In genomic region chr4:48225173-48225572, GRCm38 (mm10) we compare ENCODE assay signal across 8 mouse cellular contexts. TPM values are rescaled to one million over a fixed set of nuclear protein-coding genes. Genes with fewer than 3 reads are reported as not detected.
A peak's percentile ranks its signal among the peaks of the same experiment; 100 is the strongest.
DNase-seq lines count a peak whose midpoint lies in the region; ATAC-seq and TF ChIP-seq lines count a peak whose summit lies in the region.

No protein-coding gene starts in this region.

- H3K36me3 ChIP-seq in forebrain, embryonic 14.5 days (ENCODE audit: control insufficient read depth, insufficient read depth, low read length) = no peaks in the 10 kb centered on the region

- no peak overlapping the region for H3K4me3 ChIP-seq in forebrain, embryonic 14.5 days (ENCODE audit: low read depth, low read length)
- H3K4me3 ChIP-seq in left cerebral cortex, adult 2 months = no peak overlapping the region

- ATAC-seq in forebrain, embryonic 14.5 days = peak; percentile 50
- ATAC-seq in inflammation-experienced regulatory T-cells, adult 6 months = peak; percentile 56
- peak; percentile 92 for ATAC-seq in megakaryocyte-erythroid progenitor cell, adult 5-6 weeks (replicated peaks; ENCODE audit: low FRiP score, low TSS enrichment, poor library complexity, severe bottlenecking)

- H3K9me3 ChIP-seq in forebrain, embryonic 14.5 days (replicated peaks; ENCODE audit: control insufficient read depth, low read length) = no peaks in the 10 kb centered on the region

- H3K27me3 ChIP-seq in forebrain, embryonic 14.5 days (replicated peaks; ENCODE audit: control insufficient read depth, insufficient read depth, low read length) = no peaks in the 10 kb centered on the region

- TF ChIP-seq CTCF in left cerebral cortex, adult 2 months (IDR thresholded peaks at IDR 0.05) = peak; percentile 94

- H3K4me2 ChIP-seq in forebrain, embryonic 14.5 days (ENCODE audit: low read length) = no peak overlapping the region

- no peak overlapping the region for H3K9ac ChIP-seq in forebrain, embryonic 14.5 days (ENCODE audit: low read length)

- peak; percentile 90 for DNase-seq in heart, adult 11 months
- DNase-seq in heart, postnatal 25 days (ENCODE audit: low spot score) = no peak
- DNase-seq in c-Kit-positive CD71-positive TER-119-positive erythroid progenitor cells, embryonic 14.5 days (ENCODE audit: low spot score) = peak; percentile 35
- peak; percentile 62 for DNase-seq in forebrain, embryonic 14.5 days (ENCODE audit: low spot score)
- DNase-seq in left cerebral cortex, adult 2 months (ENCODE audit: extremely low spot score in 1 of 2, low spot score in 2 of 2) = peak; percentile 40 to 67
- peak; percentile 48 for DNase-seq in right cerebral cortex, postnatal 4 days

- no peak overlapping the region for H3K27ac ChIP-seq in forebrain, embryonic 14.5 days (ENCODE audit: low read depth, low read length)
- no peak overlapping the region for H3K27ac ChIP-seq in left cerebral cortex, adult 2 months

- 19% methylated on average over 2 of the region's 2 CpGs for WGBS in forebrain, embryonic 14.5 days

- H3K4me1 ChIP-seq in forebrain, embryonic 14.5 days (ENCODE audit: control insufficient read depth, insufficient read depth, low read length) = no peaks in the 10 kb centered on the region

- intact Hi-C loops in heart, postnatal 25 days (cut with DNase I) = loop anchor here (1.0 to 2.0 kb wide), 2 partner anchors 54 to 156 kb away; partner anchors contain the start of genes Erp44 and Invs
- intact Hi-C loops in left cerebral cortex, adult 2 months (cut with DNase I) = loop anchor here (1.0 to 5.0 kb wide), 2 partner anchors 52 to 156 kb away; partner anchors contain the start of genes Erp44 and Invs

RNA-seq across cellular contexts. Expression of gene Erp44, which starts 54.2 kb away (rescaled TPM):
- 10 to 100 TPM; 32.7 to 33.8 TPM for total RNA-seq in heart, postnatal 25 days (2021)
- polyA plus RNA-seq in forebrain, embryonic 14.5 days (2014; fragmentation: Nextera tagmentation; extraction: Ambion mirVana) = 58.3 and 65.0 TPM in 2 replicates
- polyA plus RNA-seq in inflammation-experienced regulatory T-cells, adult 6 months (2017; shearing (Covaris generic)) = 10 to 100 TPM; 48.4 to 84.8 (median 60.7) TPM
- total RNA-seq in left cerebral cortex, adult 2 months (2021) = 10 to 100 TPM; 33.7 to 38.3 TPM
- 20.2 and 41.6 TPM in 2 replicates for total RNA-seq in megakaryocyte-erythroid progenitor cell, adult 5-6 weeks (2014; fragmentation: Nextera tagmentation)
- 57.3 and 58.0 TPM in 2 replicates for total RNA-seq in megakaryocyte-erythroid progenitor cell, adult 5-6 weeks (2017)

RNA-seq across cellular contexts. Expression of gene Invs, which starts 54.4 kb away (rescaled TPM):
- 1 to 10 TPM; 3.3 to 3.9 TPM for total RNA-seq in heart, postnatal 25 days (2021)
- 3.1 and 3.6 TPM in 2 replicates for polyA plus RNA-seq in forebrain, embryonic 14.5 days (2014; fragmentation: Nextera tagmentation; extraction: Ambion mirVana)
- 10 to 100 TPM in 1 of 3 experiments, 1 to 10 TPM in 2; 6.0 to 12.4 (median 9.7) TPM for polyA plus RNA-seq in inflammation-experienced regulatory T-cells, adult 6 months (2017; shearing (Covaris generic))
- total RNA-seq in left cerebral cortex, adult 2 months (2021) = 10 to 100 TPM; 12.7 to 13.3 TPM
- 5.8 and 7.6 TPM in 2 replicates for total RNA-seq in megakaryocyte-erythroid progenitor cell, adult 5-6 weeks (2014; fragmentation: Nextera tagmentation)
- total RNA-seq in megakaryocyte-erythroid progenitor cell, adult 5-6 weeks (2017) = 3.7 and 5.4 TPM in 2 replicates
